Mouse (Mus musculus) neural tube, embryonic 14.5 days (tissue): Measurements from ENCODE around the gene AV320801. TPM values are rescaled to one million over a fixed set of nuclear protein-coding genes. Genes with fewer than 3 reads are reported as not detected.
"Not testable (repeated sequence)": the region's sequence is repeated elsewhere in the genome, so short reads cannot be mapped to it uniquely, and the experiment has no call there.

ENCODE experiments used
- ATAC-seq: fragments of 200-750 bp; cut with Nextera tagmentation; 2 replicates; pipeline ENCODE4 v1.8.0; 2017; ENCODE audit warnings: low read depth, mild to moderate bottlenecking, moderate TSS enrichment, moderate library complexity
- H3K27ac ChIP-seq: fragments of 300-500 bp; sonication (generic); 2 replicates; pipeline ENCODE4 v1.5.1; 2014; ENCODE audit warnings: low read depth, mild to moderate bottlenecking, control low read depth, low read length, moderate library complexity, mixed read lengths
- H3K27me3 ChIP-seq: fragments of 300-500 bp; sonication (generic); 2 replicates; pipeline ENCODE4 v1.6.1; 2014; ENCODE audit warnings: low read length; ENCODE audit not compliant: control insufficient read depth, insufficient read depth
- H3K36me3 ChIP-seq: fragments of 300-500 bp; sonication (generic); 2 replicates; pipeline ENCODE4 v1.6.1; 2014; ENCODE audit warnings: low read length, mixed read lengths; ENCODE audit not compliant: control insufficient read depth, insufficient read depth
- H3K4me1 ChIP-seq: fragments of 300-500 bp; sonication (generic); 2 replicates; pipeline ENCODE4 v1.6.1; 2014; ENCODE audit warnings: low read length; ENCODE audit not compliant: control insufficient read depth, insufficient read depth
- H3K4me2 ChIP-seq: fragments of 300-500 bp; sonication (generic); 2 replicates; pipeline ENCODE4 v1.6.1; 2014; ENCODE audit warnings: mild to moderate bottlenecking, low read depth, low read length, control low read depth
- H3K4me3 ChIP-seq: fragments of 300-500 bp; sonication (generic); 2 replicates; pipeline ENCODE4 v1.5.1; 2014; ENCODE audit warnings: low read depth, low read length, control low read depth, mixed read lengths
- H3K9ac ChIP-seq: fragments of 300-500 bp; sonication (generic); replicated peaks from 2 replicates; pipeline ENCODE4 v1.6.1; 2014; ENCODE audit warnings: low read depth, mild to moderate bottlenecking, control low read depth, low read length, mixed read lengths
- H3K9me3 ChIP-seq: fragments of 300-500 bp; sonication (generic); 2 replicates; pipeline ENCODE4 v1.6.1; 2016; ENCODE audit warnings: low read length; ENCODE audit not compliant: control insufficient read depth
- WGBS: fragments of 180-500 bp; shearing (Covaris S2); extraction: QIAGEN DNeasy Blood & Tissue Kit; methylation state at CpG from one replicate; pipeline ENCODE4 v1.1.7; 2014; 5-methylcytosine and 5-hydroxymethylcytosine counted together
- polyA plus RNA-seq: library from polyadenylated mRNA; unstranded; fragments of >200 nt; fragmentation: Nextera tagmentation; extraction: Ambion mirVana; gene quantifications from 2 replicates; pipeline ENCODE4 v1.2.1, GENCODE M21; 2014

AV320801 gene
- polyA plus RNA-seq = not detected in 2 replicates

GRCm38 (mm10) chrX:135494288-135494687, at the start of gene AV320801:
Gene AV320801 (plus strand): TSS chrX:135494588.
- H3K27ac ChIP-seq, H3K4me3 ChIP-seq, H3K4me2 ChIP-seq, H3K9ac ChIP-seq, H3K9me3 ChIP-seq, H3K4me1 ChIP-seq, ATAC-seq, H3K36me3 ChIP-seq, H3K27me3 ChIP-seq: not testable (repeated sequence)
- 98% methylated on average over 5 of the region's 14 CpGs for WGBS

GRCm38 (mm10) chrX:135464160-135464559, 30.2 kb upstream of the AV320801 start:
- H3K4me3 ChIP-seq, H3K36me3 ChIP-seq, H3K27ac ChIP-seq, H3K27me3 ChIP-seq, H3K9me3 ChIP-seq, H3K4me2 ChIP-seq, H3K9ac ChIP-seq, ATAC-seq, H3K4me1 ChIP-seq: not testable (repeated sequence)
- WGBS = no CpG with 5 or more reads among the region's 3 CpGs

GRCm38 (mm10) chrX:135481902-135482301, 12.5 kb upstream of the AV320801 start:
- H3K36me3 ChIP-seq = not testable (repeated sequence)
- WGBS = no CpG with 5 or more reads among the region's 6 CpGs

GRCm38 (mm10) chrX:135483183-135483582, 11.2 kb upstream of the AV320801 start:
- not testable (repeated sequence) for H3K4me3 ChIP-seq, H3K4me1 ChIP-seq, H3K27me3 ChIP-seq, H3K36me3 ChIP-seq, H3K9ac ChIP-seq, ATAC-seq, H3K27ac ChIP-seq, H3K9me3 ChIP-seq, H3K4me2 ChIP-seq
- no CpG with 5 or more reads among the region's 3 CpGs for WGBS

More at GRCm38 (mm10) chrX:135481902-135482301, 12.5 kb upstream of the AV320801 start:
- H3K27me3 ChIP-seq, H3K9ac ChIP-seq, H3K27ac ChIP-seq, H3K4me1 ChIP-seq, H3K4me2 ChIP-seq, H3K9me3 ChIP-seq, H3K4me3 ChIP-seq, ATAC-seq: not testable (repeated sequence)

Other genes with a start within 250 kb of the AV320801 start
- not detected in 2 replicates for gene Pramel3, start 192.3 kb upstream of the AV320801 start, polyA plus RNA-seq
- 0.06 TPM in 1 of 2 replicates, not detected in the other for gene Gm5128, start 121.3 kb upstream of the AV320801 start, polyA plus RNA-seq
- gene Gm7903, start 60.8 kb upstream of the AV320801 start, polyA plus RNA-seq = not detected in 2 replicates
- not detected in 2 replicates for gene Nxf7, start 104.2 kb downstream of the AV320801 start, polyA plus RNA-seq
- not detected in 2 replicates for gene Prame, start 133.1 kb downstream of the AV320801 start, polyA plus RNA-seq
- not detected in 2 replicates for gene Tcp11x2, start 199.2 kb downstream of the AV320801 start, polyA plus RNA-seq
- gene Tmsb15a, start 230.7 kb downstream of the AV320801 start, polyA plus RNA-seq = not detected in 2 replicates
- 10.3 and 11.2 TPM in 2 replicates for gene Armcx5, start 248.1 kb downstream of the AV320801 start, polyA plus RNA-seq
- 229 and 270 TPM in 2 replicates for gene Gprasp1, start 248.1 kb downstream of the AV320801 start, polyA plus RNA-seq